Mouse (Mus musculus) thymus, adult 2 months (tissue): ENCODE results near the gene Gm960.

Source experiments
- CTCF ChIP-seq: fragments of 200-500 bp; IDR thresholded peaks from 2 replicates; pipeline ENCODE4 v1.5.1; 2012; ENCODE audit warnings: mild to moderate bottlenecking, control low read depth, low read length, moderate library complexity, borderline replicate concordance; ENCODE audit not compliant: control insufficient read depth, poor library complexity, insufficient read depth; ENCODE audit errors: extremely low read depth
- POLR2A ChIP-seq: fragments of 200-500 bp; IDR thresholded peaks from 2 replicates; pipeline ENCODE4 v1.6.1; 2012; ENCODE audit warnings: mild to moderate bottlenecking, low read length, control low read depth, moderate library complexity; ENCODE audit not compliant: control insufficient read depth, poor library complexity, insufficient read depth; ENCODE audit errors: extremely low read depth

DNA sequence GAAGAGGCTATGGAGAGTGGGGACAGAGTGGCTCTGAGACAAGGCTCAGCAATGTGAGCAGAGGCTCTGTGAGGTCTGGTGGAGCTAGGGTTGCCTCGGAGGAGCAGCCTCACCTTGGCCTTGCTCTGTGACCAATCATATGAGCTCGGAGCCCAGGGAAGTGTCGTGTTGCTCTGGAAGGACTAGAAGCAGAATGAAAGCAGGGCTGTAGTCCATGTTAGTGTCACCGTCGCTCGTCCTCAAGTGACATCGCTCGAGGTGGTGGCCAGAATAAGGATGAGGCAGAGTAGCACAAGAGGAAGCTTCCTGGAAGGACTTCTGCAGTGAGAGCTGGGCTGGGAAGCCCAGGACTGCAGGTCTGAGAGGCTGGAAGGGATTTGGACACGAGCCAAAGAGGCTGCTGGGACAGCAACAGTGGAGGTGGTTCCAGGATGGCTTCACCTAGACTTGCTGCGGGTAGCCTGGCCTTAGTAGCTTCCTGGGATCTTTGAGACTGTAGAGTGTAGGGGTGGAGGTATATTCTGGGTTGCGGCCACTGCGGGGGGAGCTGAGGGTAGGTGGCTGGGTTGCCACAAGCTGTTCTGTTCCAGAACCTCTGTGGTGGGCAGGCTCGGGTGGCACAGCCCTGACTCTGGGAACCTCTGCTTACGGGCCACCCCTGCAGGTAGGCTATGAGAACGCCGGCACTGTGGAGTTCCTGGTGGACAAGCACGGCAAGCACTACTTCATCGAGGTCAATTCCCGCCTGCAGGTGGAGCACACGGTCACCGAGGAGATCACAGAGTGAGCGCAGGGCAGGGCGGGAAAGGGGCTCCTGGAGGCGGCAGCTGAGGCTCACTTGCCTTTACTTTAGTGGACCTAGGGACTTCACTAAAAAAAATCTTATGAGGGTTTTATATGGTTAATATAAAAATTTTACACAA is 94.4 kb downstream of the Gm960 start:
- no peak for TF ChIP-seq POLR2A
- peak; percentile 38; the same call in 1 of the 2 replicates for TF ChIP-seq CTCF
